Mouse (Mus musculus) kidney, embryonic 15.5 days (tissue): Measurements from ENCODE around the gene Fam89b. TPM values are rescaled to one million over a fixed set of nuclear protein-coding genes. Genes with fewer than 3 reads are reported as not detected.

Source experiments
- ATAC-seq: fragments of 200-750 bp; cut with Nextera tagmentation; replicated peaks from 2 replicates; pipeline ENCODE4 v1.8.0; 2017; ENCODE audit warnings: moderate TSS enrichment; ENCODE audit not compliant: low FRiP score
- H3K27ac ChIP-seq: fragments of 300-500 bp; sonication (generic); 2 replicates; pipeline ENCODE4 v1.5.1; 2015; ENCODE audit warnings: mild to moderate bottlenecking, inconsistent platforms
- H3K27me3 ChIP-seq: fragments of 300-500 bp; sonication (generic); 2 replicates; pipeline ENCODE4 v1.6.1; 2015; ENCODE audit warnings: inconsistent platforms
- H3K36me3 ChIP-seq: fragments of 300-500 bp; sonication (generic); 2 replicates; pipeline ENCODE4 v1.6.1; 2015; ENCODE audit warnings: inconsistent platforms
- H3K4me1 ChIP-seq: fragments of 300-500 bp; sonication (generic); 2 replicates; pipeline ENCODE4 v1.6.1; 2015; ENCODE audit warnings: inconsistent platforms
- H3K4me2 ChIP-seq: fragments of 300-500 bp; sonication (generic); 2 replicates; pipeline ENCODE4 v1.6.1; 2015; ENCODE audit warnings: moderate library complexity, mild to moderate bottlenecking, inconsistent platforms
- H3K4me3 ChIP-seq: fragments of 300-500 bp; sonication (generic); replicated peaks from 2 replicates; pipeline ENCODE4 v1.5.1; 2015; ENCODE audit warnings: mild to moderate bottlenecking, inconsistent platforms
- H3K9ac ChIP-seq: fragments of 300-500 bp; sonication (generic); 2 replicates; pipeline ENCODE4 v1.6.1; 2015; ENCODE audit warnings: mild to moderate bottlenecking, inconsistent platforms
- H3K9me3 ChIP-seq: fragments of 300-500 bp; sonication (generic); replicated peaks from 2 replicates; pipeline ENCODE4 v1.6.1; 2016; ENCODE audit warnings: inconsistent platforms
- WGBS: fragments of 180-500 bp; shearing (Covaris S2); methylation state at CpG from one replicate; pipeline ENCODE4 v1.1.7; 2015; ENCODE audit warnings: mixed read lengths; 5-methylcytosine and 5-hydroxymethylcytosine counted together
- polyA plus RNA-seq: library from polyadenylated mRNA; unstranded; fragments of >200 nt; fragmentation: Nextera tagmentation; extraction: Ambion mirVana; gene quantifications from 2 replicates; pipeline ENCODE4 v1.2.1, GENCODE M21; 2015

Fam89b gene
- polyA plus RNA-seq, 1 experiment from 2014 or later, result 91.4 TPM

DNA sequence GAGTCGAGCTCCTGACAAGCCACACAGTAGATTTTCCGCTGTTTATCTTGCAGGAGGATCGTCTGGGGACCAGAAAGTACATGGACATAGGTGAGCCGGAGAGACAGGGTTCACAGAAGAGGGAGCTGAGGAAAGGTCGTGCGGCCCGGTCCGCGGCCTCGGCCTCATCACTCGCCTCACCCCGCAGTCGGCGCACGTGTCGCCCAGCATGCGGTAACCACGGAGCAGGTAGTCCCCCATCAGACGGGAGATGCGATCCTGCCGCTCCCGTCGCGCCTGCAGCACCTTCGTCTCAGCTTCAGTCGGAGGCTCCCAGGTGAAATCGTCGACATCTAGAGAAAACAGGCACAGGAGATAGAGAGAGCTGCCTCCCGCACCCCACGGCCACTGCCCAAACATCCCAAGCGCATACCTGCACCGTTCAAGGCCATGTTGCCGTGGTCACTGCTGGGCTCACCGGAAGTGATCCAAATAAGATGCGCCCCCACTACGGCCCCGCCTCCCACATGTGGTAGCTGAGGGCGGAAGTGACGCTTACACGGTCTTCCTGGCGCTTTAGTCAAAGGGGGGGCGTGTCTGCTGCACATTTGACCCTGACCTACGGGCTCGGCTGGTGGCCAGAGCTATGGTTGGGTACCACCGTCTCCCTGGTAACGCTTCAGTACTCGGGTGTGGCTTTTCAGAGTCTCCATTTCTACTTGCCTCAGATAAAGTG is 2.0 kb upstream of the Fam89b start:
- Histone ChIP-seq H3K36me3 (peaks cover 4% of the 10 kb centered on the region; the same call in 1 of the 2 replicates), H3K9ac (peak overlapping the region; percentile 75), H3K27me3 (peaks cover 1% of the 10 kb centered on the region; the same call in 1 of the 2 replicates), H3K4me3 (peak overlapping the region; percentile 97), H3K4me2 (peak overlapping the region; percentile 87), H3K9me3 (no peaks in the 10 kb centered on the region), H3K4me1 (peaks cover 46% of the 10 kb centered on the region), H3K27ac (peak overlapping the region; percentile 24)
- ATAC-seq, result peak; percentile 87
- WGBS, result under 1% methylated on average over 47 of the region's 47 CpGs

DNA sequence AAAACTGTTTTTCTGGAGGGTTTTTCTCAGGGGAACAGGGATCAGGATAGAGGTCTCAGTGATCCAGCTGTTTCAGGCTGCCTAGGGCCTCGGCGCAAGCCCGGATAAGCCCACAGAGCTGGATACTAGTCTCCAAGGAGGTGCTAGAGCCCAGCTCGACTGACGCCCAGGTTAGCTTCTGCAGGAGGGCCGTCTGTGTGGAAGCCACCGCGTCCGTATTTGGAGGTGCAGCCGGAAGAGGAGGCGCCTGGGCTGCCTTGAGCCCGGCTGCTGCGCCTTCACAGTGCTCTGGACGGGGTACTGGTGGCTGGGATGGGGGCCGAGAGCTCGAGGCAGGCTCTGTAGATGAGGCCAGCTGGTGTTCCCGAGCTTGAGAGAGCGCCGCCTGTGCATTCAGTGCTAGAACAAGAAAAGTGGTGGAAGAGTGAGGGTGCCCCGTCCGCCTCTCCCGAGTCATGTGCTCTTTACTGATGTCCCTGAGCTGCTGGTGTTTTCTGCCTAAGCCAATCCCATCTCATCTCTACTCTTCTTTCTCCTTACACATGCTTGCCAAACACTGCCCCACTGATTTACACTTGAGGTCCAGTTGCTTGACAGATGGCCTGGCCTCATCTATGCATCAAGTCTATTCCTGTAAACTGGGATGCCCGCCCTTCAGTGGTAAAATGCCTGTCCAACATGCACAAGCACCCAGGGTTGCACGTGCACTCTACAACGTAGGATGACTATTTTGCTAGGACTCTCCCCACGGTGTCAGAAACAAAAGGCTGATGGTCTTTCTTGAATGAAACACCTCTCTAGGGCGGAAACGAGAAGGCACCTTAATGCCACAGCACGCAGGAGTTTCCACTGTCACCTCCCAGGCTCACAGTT is 1.1 kb upstream of the Fam89b start:
- ATAC-seq, result no peak
- H3K4me3 ChIP-seq, result peak overlapping the region; percentile 97
- H3K9me3 ChIP-seq, result no peaks in the 10 kb centered on the region
- H3K4me2 ChIP-seq, result peak overlapping the region; percentile 87
- peak overlapping the region; percentile 75 for H3K9ac ChIP-seq
- WGBS, result 76% methylated on average over 29 of the region's 29 CpGs
- peak overlapping the region; percentile 94; the same call in 1 of the 2 replicates for H3K27ac ChIP-seq
- H3K4me1 ChIP-seq, result peaks cover 55% of the 10 kb centered on the region
- peaks cover 4% of the 10 kb centered on the region; the same call in 1 of the 2 replicates for H3K36me3 ChIP-seq
- no peaks in the 10 kb centered on the region; the same call in 1 of the 2 replicates for H3K27me3 ChIP-seq

DNA sequence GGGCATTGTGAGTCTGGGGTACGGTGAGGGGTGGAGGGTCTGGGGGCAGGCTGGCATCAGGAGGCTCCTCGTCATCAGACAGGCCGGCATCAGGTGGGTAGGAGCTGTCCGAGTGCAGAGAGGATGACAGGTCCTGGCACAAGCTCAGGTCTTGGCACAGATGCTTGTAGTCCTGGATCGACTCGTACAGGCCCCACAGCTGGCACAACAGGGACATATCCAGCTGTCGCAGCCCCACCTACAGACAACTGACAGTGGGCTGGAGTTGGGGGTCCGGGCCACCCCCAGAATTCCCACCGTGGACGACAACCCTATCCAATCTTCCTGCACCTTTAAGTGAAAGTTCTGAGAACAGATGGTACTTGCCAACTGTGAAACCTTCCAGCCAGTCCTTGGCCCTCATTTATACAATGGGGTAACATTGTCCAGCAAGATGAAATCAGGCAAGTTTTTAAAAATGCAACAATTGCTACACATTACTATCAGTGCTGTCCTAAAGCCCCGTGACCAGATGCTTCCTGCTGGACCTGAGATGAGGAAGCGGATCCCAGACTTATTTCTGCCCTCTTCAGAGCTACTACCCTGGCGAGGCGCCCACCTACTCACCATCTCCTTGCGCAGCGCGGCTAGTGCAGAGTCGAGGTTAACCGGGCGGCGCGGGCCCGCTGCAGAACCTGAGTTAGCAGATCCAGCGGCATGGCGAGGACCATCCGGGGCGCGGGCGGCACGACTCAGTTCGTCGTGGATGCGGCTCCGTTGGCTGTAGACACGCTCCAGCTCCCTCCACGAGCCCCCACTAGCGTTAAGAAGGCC is 616 bp downstream of the Fam89b start:
- H3K4me2 ChIP-seq, result peak overlapping the region; percentile 87
- H3K4me3 ChIP-seq, result peak overlapping the region; percentile 97
- peaks cover 10% of the 10 kb centered on the region; the same call in 1 of the 2 replicates for H3K36me3 ChIP-seq
- ATAC-seq, result peak; percentile 24
- no peaks in the 10 kb centered on the region for H3K27me3 ChIP-seq
- H3K9me3 ChIP-seq, result no peaks in the 10 kb centered on the region
- WGBS, result 7% methylated on average over 37 of the region's 37 CpGs
- peaks cover 72% of the 10 kb centered on the region for H3K4me1 ChIP-seq
- peak overlapping the region; percentile 94 for H3K27ac ChIP-seq
- H3K9ac ChIP-seq, result peak overlapping the region; percentile 97

DNA sequence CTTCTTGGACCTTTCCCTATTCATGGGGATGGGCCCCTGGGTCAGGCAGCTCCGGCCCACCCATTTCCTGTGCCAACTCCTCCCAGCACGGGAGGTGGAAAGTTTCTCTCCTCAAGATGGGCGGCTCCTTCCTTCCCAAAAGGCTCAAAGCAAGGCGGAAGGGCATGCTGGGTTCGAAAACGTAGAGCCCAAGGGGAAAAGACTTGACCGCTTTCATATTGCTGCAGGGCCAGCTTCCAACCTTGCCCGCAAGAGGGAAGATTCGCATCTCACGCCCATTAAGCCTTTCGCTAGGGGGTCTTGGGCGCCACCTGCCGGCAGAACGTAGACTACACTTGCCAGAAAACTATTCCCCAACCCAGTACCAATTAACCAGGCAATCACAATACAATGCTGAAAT is 1.8 kb downstream of the Fam89b start:
- Histone ChIP-seq H3K4me3 (peak overlapping the region; percentile 97), H3K27me3 (no peaks in the 10 kb centered on the region), H3K4me1 (peaks cover 73% of the 10 kb centered on the region), H3K36me3 (peaks cover 15% of the 10 kb centered on the region), H3K9ac (peak overlapping the region; percentile 97), H3K4me2 (peak overlapping the region; percentile 87), H3K27ac (peak overlapping the region; percentile 94), H3K9me3 (no peaks in the 10 kb centered on the region)
- no peak for ATAC-seq
- 1% methylated on average over 14 of the region's 14 CpGs for WGBS

DNA sequence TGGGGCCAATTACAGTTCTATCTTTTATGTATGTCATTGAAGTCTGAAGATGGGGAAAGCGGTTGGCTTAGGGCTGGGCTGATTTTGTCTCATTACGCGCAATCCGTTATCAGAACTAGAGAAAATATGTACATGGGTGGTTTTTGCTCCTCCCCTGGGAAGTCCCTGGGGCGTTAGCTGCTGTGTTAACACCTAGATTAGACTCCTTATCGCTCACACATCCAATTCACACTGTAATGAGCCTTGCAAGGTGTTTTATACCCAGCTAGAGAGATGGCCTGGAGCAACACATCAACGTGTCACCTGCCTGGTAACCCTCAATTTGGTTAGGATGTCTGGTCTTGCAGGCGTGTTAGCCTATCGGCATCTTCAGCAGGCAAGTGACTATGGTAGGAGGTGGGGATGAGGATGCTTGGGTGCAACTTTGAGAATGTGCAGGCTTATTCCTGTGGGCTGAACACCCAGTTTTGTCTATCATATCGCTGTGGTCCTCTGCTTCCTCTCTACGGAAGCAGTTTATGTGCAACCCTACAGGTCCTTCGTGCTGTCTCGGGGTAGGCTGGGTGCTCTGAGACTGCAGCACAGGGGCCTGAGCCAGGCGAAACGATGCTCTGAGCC is 2.4 kb downstream of the Fam89b start:
- Histone ChIP-seq H3K9ac (peak overlapping the region; percentile 97), H3K36me3 (peaks cover 22% of the 10 kb centered on the region), H3K9me3 (no peaks in the 10 kb centered on the region), H3K4me2 (peak overlapping the region; percentile 87), H3K4me3 (peak overlapping the region; percentile 97), H3K27ac (peak overlapping the region; percentile 94), H3K27me3 (no peaks in the 10 kb centered on the region), H3K4me1 (peaks cover 72% of the 10 kb centered on the region)
- 69% methylated on average over 15 of the region's 15 CpGs for WGBS
- no peak for ATAC-seq

DNA sequence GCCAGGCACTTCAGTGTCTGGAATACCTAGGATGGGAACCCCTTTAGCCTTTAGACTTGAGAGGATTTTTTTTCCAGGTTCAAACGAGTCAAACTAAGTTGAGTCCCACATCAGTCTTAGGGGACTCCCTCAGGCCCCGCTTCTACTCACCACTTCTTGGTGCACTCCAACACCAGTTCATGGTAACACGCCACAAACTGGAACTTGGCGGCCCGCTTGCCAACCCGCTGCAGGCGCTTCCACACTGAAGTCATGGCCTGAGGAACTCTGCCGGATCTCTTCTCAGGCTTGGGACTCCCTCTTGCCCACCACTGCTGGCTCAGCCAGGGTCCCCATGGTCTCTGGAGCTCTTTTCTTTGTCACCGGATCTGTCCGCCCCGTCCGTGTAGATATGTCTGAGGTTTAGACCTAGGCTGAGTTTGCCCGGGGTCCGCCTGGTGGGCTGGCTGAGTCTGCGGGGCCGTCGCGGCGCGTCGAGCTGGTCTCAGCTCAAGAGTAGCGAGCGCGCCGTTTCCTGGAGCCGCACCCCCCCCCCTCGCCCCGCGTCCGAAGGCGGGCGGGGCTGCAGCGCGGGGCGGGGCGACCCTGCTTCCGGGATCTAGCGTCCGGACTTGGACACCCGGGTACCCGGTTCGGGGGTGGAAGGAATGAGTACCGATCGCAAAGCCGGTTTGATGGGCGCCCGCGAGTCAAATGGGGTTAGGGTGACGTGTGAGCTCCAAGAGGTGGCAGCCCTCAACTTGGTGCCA is 3.5 kb downstream of the Fam89b start, which contains the start of gene Ehbp1l1:
Ehbp1l1 (minus strand) TSS at position 551 of the 749 bp plus-strand sequence.
- Histone ChIP-seq H3K4me1 (peaks cover 66% of the 10 kb centered on the region), H3K4me2 (peak within 1 kb of the TSS; percentile 87), H3K4me3 (peak within 1 kb of the TSS; percentile 97), H3K36me3 (peaks cover 33% of the 10 kb centered on the region), H3K27ac (peak within 1 kb of the TSS; percentile 94), H3K9me3 (no peaks in the 10 kb centered on the region), H3K27me3 (no peaks in the 10 kb centered on the region), H3K9ac (peak within 1 kb of the TSS; percentile 54)
- ATAC-seq, result 0 out of 2 replicates have a peak, but pooled peaks have one; percentile 4
- 9% methylated on average over 45 of the region's 49 CpGs for WGBS

DNA sequence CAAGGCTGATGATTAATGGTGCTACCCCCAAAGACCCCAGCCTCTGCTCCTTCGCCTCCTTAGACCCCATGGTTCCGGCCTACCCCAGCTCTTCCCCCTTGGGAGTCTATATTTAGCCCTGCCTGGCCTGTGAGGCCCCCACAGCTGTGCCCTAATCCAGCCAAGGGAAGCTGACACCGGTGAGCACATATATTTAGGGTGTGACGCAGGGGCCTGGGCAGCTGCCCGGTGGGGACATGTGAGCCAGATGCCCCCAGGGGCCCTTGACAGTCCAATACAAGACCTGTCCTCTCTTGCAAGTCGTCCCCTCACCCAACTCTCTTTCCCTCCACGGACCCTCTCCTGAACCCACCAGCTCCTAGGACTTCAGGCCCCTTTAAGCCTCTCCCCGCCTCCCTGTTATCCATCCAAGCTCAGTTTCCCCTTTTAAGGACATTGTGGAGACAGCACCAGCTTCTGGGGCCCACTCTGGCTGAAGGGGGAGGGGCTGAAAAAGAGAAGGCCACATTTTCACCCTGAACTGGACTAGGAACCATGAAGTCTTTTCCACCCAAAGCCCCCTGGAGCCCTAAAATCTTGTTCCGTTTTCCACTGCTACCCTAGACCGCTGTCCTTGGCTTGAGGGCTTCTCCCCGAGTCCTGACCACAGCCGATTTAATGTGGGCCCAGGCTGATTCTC is 4.3 kb downstream of the Fam89b start:
- peak overlapping the region; percentile 54 for H3K9ac ChIP-seq
- peak overlapping the region; percentile 87 for H3K4me2 ChIP-seq

DNA sequence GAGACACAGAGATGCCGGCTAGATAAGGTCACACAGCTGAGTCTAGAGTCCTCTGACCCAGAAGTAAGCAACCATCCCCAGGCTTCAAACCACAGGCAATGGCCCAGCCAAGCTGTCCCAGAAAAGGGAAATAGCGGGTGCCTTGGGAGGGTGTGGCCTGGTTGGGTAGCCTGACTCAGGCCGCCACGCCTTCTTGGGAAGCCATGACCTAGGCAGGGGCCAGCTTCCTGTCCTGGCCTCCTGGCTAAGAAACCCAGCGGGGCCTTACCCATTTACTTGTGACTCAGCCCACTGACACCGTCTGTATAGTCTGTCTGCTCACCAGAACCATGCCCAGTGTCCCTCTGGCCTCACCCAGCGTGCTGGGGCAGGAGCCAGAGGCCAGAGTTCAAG is 4.9 kb downstream of the Fam89b start:
- Histone ChIP-seq H3K4me3 (peak overlapping the region; percentile 97), H3K9me3 (no peaks in the 10 kb centered on the region), H3K9ac (peak overlapping the region; percentile 54; the same call in 1 of the 2 replicates), H3K4me1 (peaks cover 52% of the 10 kb centered on the region), H3K27ac (peak overlapping the region; percentile 94), H3K27me3 (no peaks in the 10 kb centered on the region), H3K4me2 (peak overlapping the region; percentile 87), H3K36me3 (peaks cover 42% of the 10 kb centered on the region)
- ATAC-seq, result no peak
- 50% methylated on average over 7 of the region's 7 CpGs for WGBS

More for the DNA sequence above, 4.3 kb downstream of the Fam89b start:
- H3K4me3 ChIP-seq, result peak overlapping the region; percentile 97
- H3K27ac ChIP-seq, result peak overlapping the region; percentile 94
- peaks cover 38% of the 10 kb centered on the region for H3K36me3 ChIP-seq
- no peaks in the 10 kb centered on the region for H3K27me3 ChIP-seq
- H3K9me3 ChIP-seq, result no peaks in the 10 kb centered on the region
- peaks cover 58% of the 10 kb centered on the region for H3K4me1 ChIP-seq
- 49% methylated on average over 12 of the region's 12 CpGs for WGBS
- no peak for ATAC-seq

DNA sequence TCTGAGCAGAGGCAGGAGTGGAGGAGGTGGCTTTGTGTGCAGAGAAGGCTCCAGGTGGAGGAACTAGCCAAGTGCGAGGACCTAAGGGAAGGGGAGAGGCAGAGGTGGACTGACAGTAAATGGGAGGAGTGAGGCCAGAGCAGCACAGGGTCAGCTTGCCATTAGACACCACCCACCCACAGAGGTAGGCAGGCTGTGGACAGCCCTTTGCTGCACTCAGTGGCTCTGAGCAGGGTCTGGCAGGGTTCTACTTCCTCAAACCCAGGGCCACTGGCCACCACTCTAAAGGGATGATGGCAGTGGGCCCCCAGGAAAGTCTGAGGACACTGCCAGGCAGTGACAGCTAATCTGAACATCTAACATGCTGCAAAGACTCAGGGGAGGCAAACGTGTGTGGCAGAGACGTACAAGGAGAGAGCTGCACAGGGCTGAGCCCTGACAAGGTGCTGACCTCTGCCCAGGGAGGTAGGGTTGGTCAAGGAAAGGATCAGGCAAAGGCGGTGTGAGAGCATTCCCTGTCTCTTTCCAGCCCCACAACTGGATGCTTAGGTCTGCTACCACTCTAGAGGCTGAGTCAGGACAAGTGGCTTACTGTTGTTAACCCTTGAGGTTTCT is 5.4 kb downstream of the Fam89b start:
- H3K4me2 ChIP-seq, result peak overlapping the region; percentile 87
- H3K4me1 ChIP-seq, result peaks cover 51% of the 10 kb centered on the region
- peaks cover 47% of the 10 kb centered on the region for H3K36me3 ChIP-seq
- H3K9me3 ChIP-seq, result no peaks in the 10 kb centered on the region
- no peaks in the 10 kb centered on the region for H3K27me3 ChIP-seq
- ATAC-seq, result no peak
- H3K4me3 ChIP-seq, result peak overlapping the region; percentile 97
- WGBS, result 45% methylated on average over 4 of the region's 4 CpGs
- H3K9ac ChIP-seq, result peak overlapping the region; percentile 14; the same call in 1 of the 2 replicates
- H3K27ac ChIP-seq, result 0 out of 2 replicates have a peak overlapping the region, but pooled peaks have one; percentile 34
